16 mouse cellular contexts compared by ENCODE assay signal in the genomic region with DNA sequence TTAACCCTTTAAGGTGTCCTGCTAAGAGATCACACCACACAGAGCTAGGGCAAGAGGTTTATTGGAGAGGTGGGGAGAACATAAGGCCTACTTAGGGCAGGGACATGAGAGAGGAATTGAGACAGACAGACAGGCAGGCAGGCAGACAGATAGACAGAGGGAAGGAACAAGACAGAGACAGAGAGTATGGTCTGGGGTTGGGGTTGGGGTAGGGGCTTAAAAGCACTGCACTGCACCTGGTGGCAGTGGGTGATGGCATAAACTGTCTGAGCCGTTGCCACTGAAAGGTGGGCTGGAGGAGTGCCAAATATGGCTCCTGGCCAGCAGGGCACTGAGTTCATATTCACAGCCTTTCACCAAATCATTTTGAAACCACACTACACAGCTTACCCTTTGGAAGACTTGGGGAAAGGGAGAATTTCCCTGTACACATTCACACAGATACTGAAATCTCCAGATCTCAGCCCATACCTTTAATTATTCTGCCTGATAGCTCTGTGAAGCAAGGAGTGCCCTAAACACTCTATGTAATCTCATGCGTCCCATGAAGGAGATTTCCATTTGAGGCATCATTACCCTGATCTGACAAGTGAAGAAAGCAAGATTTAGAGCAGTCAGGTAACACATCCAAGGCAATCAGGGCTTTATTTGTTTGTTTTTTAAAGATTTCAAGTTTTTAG. TPM values are rescaled to one million over a fixed set of nuclear protein-coding genes. Genes with fewer than 3 reads are reported as not detected.
DNase-seq lines count a peak whose midpoint lies in the region; ATAC-seq lines count a peak whose summit lies in the region.
"Had no signal": no experiment of that assay in that cellular context is flagged by ENCODE, and none has a peak within 500 bp of the region (broad histone marks: within the 10 kb centered on the region; RNA-seq: fewer than 3 reads in every experiment).

No protein-coding gene starts in this region.

- DNase-seq in adrenal gland, postnatal 10 days, result peak; percentile 53
- DNase-seq in adrenal gland, adult 8-10 months, result no peak
- DNase-seq in heart, adult 11 months, result peak; percentile 80
- DNase-seq in adipocyte (ENCODE audit: low spot score), result peak; percentile 55
- DNase-seq in left cerebral cortex, adult 11 months (ENCODE audit: low spot score), result no peak
- no peak for DNase-seq in right cerebral cortex, adult 2 months (ENCODE audit: low spot score in 2 of 2)
- DNase-seq: kidney, postnatal 14 days; retina, postnatal 1 day; thymus, postnatal 4 days had no signal

- ATAC-seq in heart, embryonic 11.5 days (replicated peaks; ENCODE audit: insufficient number of reproducible peaks, low FRiP score, low TSS enrichment), result no peak
- ATAC-seq in forebrain, embryonic 16.5 days, result peak; percentile 23; the same call in 1 of the 2 replicates
- ATAC-seq: intestine, postnatal 0 days had no signal

- no peaks in the 10 kb centered on the region for H3K9me3 ChIP-seq in heart, embryonic 11.5 days (replicated peaks; ENCODE audit: control insufficient read depth, low read length)
- H3K9me3 ChIP-seq in forebrain, embryonic 16.5 days (ENCODE audit: control insufficient read depth, low read length), result no peaks in the 10 kb centered on the region
- H3K9me3 ChIP-seq: embryonic facial prominence, embryonic 13.5 days; hindbrain, embryonic 10.5 days; limb, embryonic 13.5 days had no signal

- no peaks in the 10 kb centered on the region for H3K4me1 ChIP-seq in heart, embryonic 11.5 days (ENCODE audit: control insufficient read depth, insufficient read depth, low read length)
- peaks cover 5% of the 10 kb centered on the region; the same call in 1 of the 2 replicates for H3K4me1 ChIP-seq in forebrain, embryonic 16.5 days (replicated peaks; ENCODE audit: control insufficient read depth, insufficient read depth, low read length)
- H3K4me1 ChIP-seq: embryonic facial prominence, embryonic 13.5 days; limb, embryonic 13.5 days had no signal

- no peak overlapping the region for H3K27ac ChIP-seq in heart, embryonic 11.5 days (ENCODE audit: low read depth, low read length)
- peak overlapping the region; percentile 37 for H3K27ac ChIP-seq in forebrain, embryonic 16.5 days (ENCODE audit: low read length)
- H3K27ac ChIP-seq: embryonic facial prominence, embryonic 13.5 days; limb, embryonic 13.5 days; liver, embryonic 14.5 days had no signal

- H3K4me2 ChIP-seq in heart, embryonic 11.5 days, result no peak overlapping the region
- no peak overlapping the region for H3K4me2 ChIP-seq in forebrain, embryonic 16.5 days (ENCODE audit: low read length)
- H3K4me2 ChIP-seq: embryonic facial prominence, embryonic 13.5 days; limb, embryonic 13.5 days had no signal

- no peak overlapping the region for H3K4me3 ChIP-seq in heart, embryonic 11.5 days (ENCODE audit: low read depth, low read length)
- no peak overlapping the region for H3K4me3 ChIP-seq in forebrain, embryonic 16.5 days (replicated peaks; ENCODE audit: low read length)
- H3K4me3 ChIP-seq: embryonic facial prominence, embryonic 13.5 days; hindbrain, embryonic 10.5 days; limb, embryonic 13.5 days had no signal

- H3K9ac ChIP-seq in heart, embryonic 11.5 days (ENCODE audit: low read depth, low read length), result no peak overlapping the region
- H3K9ac ChIP-seq in forebrain, embryonic 16.5 days (replicated peaks; ENCODE audit: low read depth, low read length), result no peak overlapping the region
- H3K9ac ChIP-seq: embryonic facial prominence, embryonic 13.5 days; limb, embryonic 13.5 days; liver, embryonic 14.5 days had no signal

- no peaks in the 10 kb centered on the region for H3K36me3 ChIP-seq in heart, embryonic 11.5 days (ENCODE audit: control insufficient read depth, insufficient read depth, low read length)
- H3K36me3 ChIP-seq in forebrain, embryonic 16.5 days (ENCODE audit: control insufficient read depth, insufficient read depth), result no peaks in the 10 kb centered on the region
- H3K36me3 ChIP-seq: embryonic facial prominence, embryonic 13.5 days; hindbrain, embryonic 10.5 days; limb, embryonic 13.5 days had no signal

- H3K27me3 ChIP-seq in heart, embryonic 11.5 days (ENCODE audit: control insufficient read depth, insufficient read depth, low read length), result no peaks in the 10 kb centered on the region
- no peaks in the 10 kb centered on the region for H3K27me3 ChIP-seq in forebrain, embryonic 16.5 days (replicated peaks; ENCODE audit: control insufficient read depth, insufficient read depth, low read length)
- H3K27me3 ChIP-seq: embryonic facial prominence, embryonic 13.5 days; limb, embryonic 13.5 days had no signal

- 52% methylated on average over 2 of the region's 2 CpGs for WGBS in heart, embryonic 11.5 days (ENCODE audit: insufficient replicate concordance)
- WGBS in forebrain, embryonic 16.5 days, result 26% methylated on average over 2 of the region's 2 CpGs

RNA-seq across cellular contexts. Expression of a gene that starts 21.7 kb away (rescaled TPM):
- total RNA-seq in adrenal gland, postnatal 10 days (2021), result 100 to 1,000 TPM; 254 to 383 TPM
- 100 to 1,000 TPM; 180 to 417 (median 331) TPM for total RNA-seq in adrenal gland, adult 8-10 months (2022)
- 20.2 and 20.9 TPM in 2 replicates for polyA plus RNA-seq in heart, embryonic 11.5 days (2014; fragmentation: Nextera tagmentation; extraction: Ambion mirVana)
- polyA plus RNA-seq in forebrain, embryonic 16.5 days (2015; fragmentation: Nextera tagmentation; extraction: Ambion mirVana), result 67.9 and 85.7 TPM in 2 replicates

Comparison
In these comparisons a context has a peak if more than half of its experiments do, and no peak if none do; other contexts are left out.
1. DNase-seq: peak in adrenal gland, postnatal 10 days (single experiment), heart, adult 11 months (single experiment) and adipocyte (single experiment); none in adrenal gland, adult 8-10 months (single experiment), left cerebral cortex, adult 11 months (single experiment) and right cerebral cortex, adult 2 months (0 of 2).